Mouse (Mus musculus): ENCODE data around the gene Daam1.

Gene Daam1

GRCm38 (mm10) chr12:71891729-71892355 lies 61.0 kb downstream of the Daam1 start:
- in situ Hi-C loops (cut with MboI; ENCODE audit: unreplicated experiment in 2 of 2): no loop called here

- in situ Hi-C loops (cut with MboI; ENCODE audit: unreplicated experiment in 2 of 2): no loop called here
These were observed 62.2 kb downstream of the Daam1 start for GRCm38 (mm10) chr12:71892996-71893605.

- in situ Hi-C loops (cut with MboI; ENCODE audit: unreplicated experiment in 2 of 2): no loop called here
These were observed 67.4 kb downstream of the Daam1 start for GRCm38 (mm10) chr12:71898231-71898630.

GRCm38 (mm10) chr12:71898666-71899520 lies 68.0 kb downstream of the Daam1 start:
- in situ Hi-C loops (cut with MboI; ENCODE audit: unreplicated experiment in 2 of 2): no loop called here

- in situ Hi-C loops (cut with MboI; ENCODE audit: unreplicated experiment in 2 of 2): no loop called here
These were observed 68.7 kb downstream of the Daam1 start for GRCm38 (mm10) chr12:71899566-71899965.

- in situ Hi-C loops (cut with MboI; ENCODE audit: unreplicated experiment in 2 of 2): no loop called here
These were observed 70.3 kb downstream of the Daam1 start for GRCm38 (mm10) chr12:71901211-71901610.

GRCm38 (mm10) chr12:71901859-71902258 lies 71.0 kb downstream of the Daam1 start:
- in situ Hi-C loops (cut with MboI; ENCODE audit: unreplicated experiment in 2 of 2): no loop called here

- in situ Hi-C loops (cut with MboI; ENCODE audit: unreplicated experiment in 2 of 2): no loop called here
These were observed 71.4 kb downstream of the Daam1 start for GRCm38 (mm10) chr12:71902317-71902716.

- in situ Hi-C loops (cut with MboI; ENCODE audit: unreplicated experiment in 2 of 2): no loop called here
These were observed 72.3 kb downstream of the Daam1 start for GRCm38 (mm10) chr12:71903218-71903617.

GRCm38 (mm10) chr12:71904310-71904709 lies 73.4 kb downstream of the Daam1 start:
- in situ Hi-C loops (cut with MboI; ENCODE audit: unreplicated experiment in 2 of 2): no loop called here

- in situ Hi-C loops (cut with MboI; ENCODE audit: unreplicated experiment in 2 of 2): no loop called here
These were observed 74.0 kb downstream of the Daam1 start for GRCm38 (mm10) chr12:71904926-71905325.

- in situ Hi-C loops (cut with MboI; ENCODE audit: unreplicated experiment in 2 of 2): no loop called here
These were observed 74.9 kb downstream of the Daam1 start for GRCm38 (mm10) chr12:71905640-71906320.

- in situ Hi-C loops (cut with MboI; ENCODE audit: unreplicated experiment in 2 of 2): no loop called here
These were observed 75.8 kb downstream of the Daam1 start for GRCm38 (mm10) chr12:71906582-71907267.

- in situ Hi-C loops (cut with MboI; ENCODE audit: unreplicated experiment in 2 of 2): no loop called here
These were observed 78.1 kb downstream of the Daam1 start for GRCm38 (mm10) chr12:71908984-71909383.

- in situ Hi-C loops (cut with MboI; ENCODE audit: unreplicated experiment in 2 of 2): no loop called here
These were observed 79.4 kb downstream of the Daam1 start for GRCm38 (mm10) chr12:71910246-71910645.

- in situ Hi-C loops (cut with MboI; ENCODE audit: unreplicated experiment in 2 of 2): no loop called here
These were observed 81.4 kb downstream of the Daam1 start for GRCm38 (mm10) chr12:71912262-71912661.

GRCm38 (mm10) chr12:71919156-71919555 lies 88.3 kb downstream of the Daam1 start:
- in situ Hi-C loops (cut with MboI; ENCODE audit: unreplicated experiment in 2 of 2): no loop called here

- in situ Hi-C loops (cut with MboI; ENCODE audit: unreplicated experiment in 2 of 2): no loop called here
These were observed 89.1 kb downstream of the Daam1 start for GRCm38 (mm10) chr12:71919962-71920361.

- in situ Hi-C loops (cut with MboI; ENCODE audit: unreplicated experiment in 2 of 2): no loop called here
These were observed 92.0 kb downstream of the Daam1 start for GRCm38 (mm10) chr12:71922827-71923381.

- in situ Hi-C loops (cut with MboI; ENCODE audit: unreplicated experiment in 2 of 2): no loop called here
These were observed 94.2 kb downstream of the Daam1 start for GRCm38 (mm10) chr12:71924978-71925529.
